Mouse (Mus musculus) embryonic fibroblast, embryonic 13.5 days (primary cell): ENCODE measurements around the gene Rom1.

Source experiments
- CTCF ChIP-seq: IDR thresholded peaks from 2 replicates; pipeline ENCODE4 v1.5.1; 2011; ENCODE audit warnings: mild to moderate bottlenecking, control low read depth, low read length, moderate library complexity, borderline replicate concordance; ENCODE audit not compliant: insufficient read depth
- POLR2A ChIP-seq: IDR thresholded peaks from 2 replicates; pipeline ENCODE4 v1.6.1; 2011; ENCODE audit warnings: low read depth, mild to moderate bottlenecking, control low read depth, low read length, moderate library complexity

DNA sequence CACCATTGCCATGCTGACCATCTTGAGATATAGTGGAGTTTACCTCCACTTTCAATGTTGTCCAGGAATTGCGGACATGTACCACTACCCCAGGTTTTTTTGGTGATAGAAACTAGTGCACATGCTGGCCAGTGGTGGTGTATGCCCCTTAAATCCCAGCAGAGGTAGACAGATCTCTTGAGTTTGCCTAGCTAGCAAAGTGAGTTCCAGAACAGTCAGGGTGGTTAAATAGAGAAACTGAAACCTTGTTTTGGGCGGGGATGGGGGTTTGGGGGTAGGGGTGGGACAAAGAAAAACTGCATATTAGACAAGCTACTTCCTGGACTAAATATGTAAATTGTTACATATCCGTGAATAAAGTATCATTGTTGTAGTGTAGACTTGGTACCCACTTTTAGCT is 10.2 kb downstream of the Rom1 start:
- TF ChIP-seq CTCF (no peak), POLR2A (no peak)
